Mouse (Mus musculus): ENCODE results near the gene Sync.

DNA sequence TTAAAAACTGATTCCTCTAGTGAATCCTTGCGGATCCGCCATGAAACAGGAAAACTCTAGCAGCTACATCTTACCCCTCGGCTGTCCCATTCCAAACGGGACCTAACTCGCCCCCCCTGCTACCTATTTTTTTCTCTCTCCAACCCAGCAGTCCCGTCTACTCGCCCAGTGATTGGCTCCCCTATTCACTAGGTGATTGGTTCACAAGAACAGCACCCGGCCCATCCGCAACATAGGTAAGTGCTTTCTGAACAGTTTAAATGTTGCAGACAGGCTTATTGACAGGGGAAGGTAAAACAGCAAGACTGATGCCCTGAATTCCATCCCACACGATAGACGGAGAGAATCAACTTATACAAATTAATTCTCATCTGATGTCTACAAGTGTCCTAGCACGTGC, 65.8 kb downstream of the Sync start:
- TF ChIP-seq CTCF (conservative IDR thresholded peaks at IDR 0.05; ENCODE audit: insufficient read depth, insufficient read length, low read depth, low read length) (no peak), POLR2A (IDR thresholded peaks at IDR 0.05; ENCODE audit: low read depth, low read length) (no peak)
